Mouse (Mus musculus) ES-E14 (cell line): ENCODE results near the gene Diaph2. TPM values are rescaled to one million over a fixed set of nuclear protein-coding genes. Genes with fewer than 3 reads are reported as not detected.

Experiments
- DNase-seq: peaks from one replicate; pipeline ENCODE4 v3.0.0-alpha.2; 2013; ENCODE audit warnings: low read depth, low spot score
- H3K27ac ChIP-seq: 2 replicates; pipeline ENCODE4 v1.5.1; 2012; ENCODE audit warnings: low read depth, mild to moderate bottlenecking, low read length, moderate library complexity, mixed read lengths; ENCODE audit not compliant: poor library complexity, insufficient read depth, severe bottlenecking
- H3K36me3 ChIP-seq: 2 replicates; pipeline ENCODE4 v1.6.1; 2012; ENCODE audit warnings: mild to moderate bottlenecking, low read length, moderate library complexity, mixed read lengths; ENCODE audit not compliant: control insufficient read depth, poor library complexity, insufficient read depth, severe bottlenecking
- H3K4me1 ChIP-seq, 2 experiments: fragments of 150-350 bp in 1 of 2; sonication (generic) in 1 of 2; 2 replicates each; pipeline ENCODE4 v1.6.1; 2012; ENCODE audit warnings: low read length in 2 of 2, mild to moderate bottlenecking in 1 of 2, mixed read lengths in 1 of 2; ENCODE audit not compliant: control insufficient read depth in 2 of 2, insufficient read depth in 2 of 2, poor library complexity in 1 of 2
- H3K4me3 ChIP-seq, 2 experiments: fragments of 150-350 bp in 1 of 2; sonication (generic) in 1 of 2; 2 replicates each; pipeline ENCODE4 v1.5.1; 2012; ENCODE audit warnings: low read length in 2 of 2, low read depth in 1 of 2, mild to moderate bottlenecking in 1 of 2, mixed read lengths in 1 of 2; ENCODE audit not compliant: insufficient read depth in 1 of 2, poor library complexity in 1 of 2, severe bottlenecking in 1 of 2
- H3K9ac ChIP-seq: 2 replicates; pipeline ENCODE4 v1.6.1; 2012; ENCODE audit warnings: low read depth, mild to moderate bottlenecking, low read length, mixed read lengths; ENCODE audit not compliant: poor library complexity, insufficient read depth, severe bottlenecking
- H3K9me3 ChIP-seq: fragments of 150-350 bp; sonication (generic); 2 replicates; pipeline ENCODE4 v1.6.1; 2012; ENCODE audit warnings: low read depth, mild to moderate bottlenecking, low read length; ENCODE audit not compliant: control insufficient read depth, insufficient read depth
- CHD2 ChIP-seq: IDR thresholded peaks from 2 replicates; pipeline ENCODE4 v1.6.1; 2014; ENCODE audit warnings: mild to moderate bottlenecking, low read depth, low read length, inconsistent platforms
- HCFC1 ChIP-seq: IDR thresholded peaks from 2 replicates; pipeline ENCODE4 v1.6.1; 2012; ENCODE audit warnings: low read length, inconsistent platforms, borderline replicate concordance; ENCODE audit not compliant: insufficient read depth
- MAFK ChIP-seq: IDR thresholded peaks from 2 replicates; pipeline ENCODE4 v1.6.1; 2014; ENCODE audit warnings: mild to moderate bottlenecking, low read depth, low read length, inconsistent platforms; ENCODE audit not compliant: insufficient read depth
- ZC3H11A ChIP-seq: IDR thresholded peaks from 2 replicates; pipeline ENCODE4 v1.6.1; 2012; ENCODE audit warnings: low read depth, mild to moderate bottlenecking, inconsistent platforms, low read length, borderline replicate concordance
- ZNF384 ChIP-seq: IDR thresholded peaks from 2 replicates; pipeline ENCODE4 v1.6.1; 2012; ENCODE audit warnings: low read depth, low read length, inconsistent platforms
- in situ Hi-C, 2 experiments: fragments of 600-800 bp; cut with MboI; formaldehyde crosslinking; loops; one replicate each; pipeline ENCODE4 v1.15.1; 2025; ENCODE audit warnings: low sequenced_read_pairs in 2 of 2, inconsistent platforms in 1 of 2; ENCODE audit not compliant: unreplicated experiment in 2 of 2
- total RNA-seq: library from RNA; depleted of rRNA; stranded (reverse); fragments of 300-350 nt; gene quantifications from 2 replicates; pipeline ENCODE4 v1.2.3, GENCODE M21; 2012; rRNA removed

Diaph2 gene
- 5.8 and 6.7 TPM in 2 replicates for total RNA-seq

- TF ChIP-seq ZC3H11A (no peak), HCFC1 (no peak), MAFK (no peak), CHD2 (no peak), ZNF384 (no peak)
- no peaks in the 10 kb centered on the region for H3K9me3 ChIP-seq
- peak within 1 kb of the TSS; percentile 93 for H3K9ac ChIP-seq
- no peaks in the 10 kb centered on the region for H3K36me3 ChIP-seq
- peak within 1 kb of the TSS; percentile 91 to 95 for H3K4me3 ChIP-seq
- H3K4me1 ChIP-seq = no peaks in the 10 kb centered on the region
- in situ Hi-C loops = no loop called here
- H3K27ac ChIP-seq = peak within 1 kb of the TSS; percentile 73; the same call in 1 of the 2 replicates
- peak; percentile 63 for DNase-seq
These were observed at the start of gene Diaph2 for GRCm38 (mm10) chrX:129749571-129750061. TSS of gene Diaph2 (plus strand) at chrX:129749742.

GRCm38 (mm10) chrX:129701634-129702312 lies 47.8 kb upstream of the Diaph2 start:
- no peak overlapping the region for H3K9ac ChIP-seq
- no peak for DNase-seq

GRCm38 (mm10) chrX:129709656-129710055 lies 39.9 kb upstream of the Diaph2 start:
- in situ Hi-C loops = no loop called here
- Histone ChIP-seq H3K4me1 (no peaks in the 10 kb centered on the region), H3K36me3 (no peaks in the 10 kb centered on the region), H3K4me3 (no peak overlapping the region), H3K27ac (no peak overlapping the region), H3K9me3 (no peaks in the 10 kb centered on the region), H3K9ac (no peak overlapping the region)
- TF ChIP-seq ZNF384 (no peak), CHD2 (no peak), MAFK (no peak), HCFC1 (no peak), ZC3H11A (no peak)
- DNase-seq = no peak

More at GRCm38 (mm10) chrX:129701634-129702312, 47.8 kb upstream of the Diaph2 start:
- TF ChIP-seq MAFK (no peak), HCFC1 (no peak), ZC3H11A (no peak)
- no peaks in the 10 kb centered on the region for H3K9me3 ChIP-seq
- H3K27ac ChIP-seq = no peak overlapping the region
- in situ Hi-C loops = no loop called here
- H3K4me3 ChIP-seq = no peak overlapping the region
- no peaks in the 10 kb centered on the region for H3K36me3 ChIP-seq
- H3K4me1 ChIP-seq = no peaks in the 10 kb centered on the region

GRCm38 (mm10) chrX:129728717-129729220 lies 20.8 kb upstream of the Diaph2 start:
- no peak for TF ChIP-seq ZC3H11A
- no peak for TF ChIP-seq CHD2
- TF ChIP-seq MAFK = no peak
- TF ChIP-seq ZNF384 = no peak
- TF ChIP-seq HCFC1 = no peak
- Histone ChIP-seq H3K27ac (no peak overlapping the region), H3K9me3 (no peaks in the 10 kb centered on the region), H3K4me3 (no peak overlapping the region), H3K4me1 (no peaks in the 10 kb centered on the region), H3K9ac (no peak overlapping the region), H3K36me3 (no peaks in the 10 kb centered on the region)
- DNase-seq = no peak
- in situ Hi-C loops = no loop called here
